Mouse (Mus musculus): ENCODE measurements around the gene Gigyf2. TPM values are rescaled to one million over a fixed set of nuclear protein-coding genes. Genes with fewer than 3 reads are reported as not detected.
"Not testable (repeated sequence)": the region's sequence is repeated elsewhere in the genome, so short reads cannot be mapped to it uniquely, and the experiment has no call there.

Gigyf2 gene
- polyA plus RNA-seq, 1 experiment from 2014 or later: 41.6 TPM

DNA sequence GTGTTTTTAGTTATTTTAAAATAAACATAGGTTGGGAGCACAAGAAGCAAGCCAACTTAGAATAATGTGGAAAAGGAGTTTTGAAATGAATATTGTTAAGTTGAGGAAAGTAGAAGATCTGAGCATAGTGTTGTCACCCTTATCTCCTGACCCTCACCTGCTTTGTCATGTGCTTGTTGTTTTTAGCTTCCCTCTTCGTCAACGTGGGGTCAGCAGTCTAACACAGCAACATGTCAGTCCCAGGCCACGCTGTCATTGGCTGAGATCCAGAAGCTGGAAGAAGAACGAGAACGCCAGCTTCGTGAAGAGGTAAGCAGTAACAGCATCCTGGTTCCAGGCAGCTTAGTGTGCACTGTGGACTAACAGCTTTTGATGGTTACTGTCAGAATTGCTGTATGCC, 109.8 kb downstream of the Gigyf2 start:
- no peak overlapping the region for H3K27ac ChIP-seq (replicated peaks; ENCODE audit: low read depth, low read length)
- ATAC-seq (ENCODE audit: low read depth): no peak
- WGBS: 86% methylated on average over 6 of the region's 6 CpGs

DNA sequence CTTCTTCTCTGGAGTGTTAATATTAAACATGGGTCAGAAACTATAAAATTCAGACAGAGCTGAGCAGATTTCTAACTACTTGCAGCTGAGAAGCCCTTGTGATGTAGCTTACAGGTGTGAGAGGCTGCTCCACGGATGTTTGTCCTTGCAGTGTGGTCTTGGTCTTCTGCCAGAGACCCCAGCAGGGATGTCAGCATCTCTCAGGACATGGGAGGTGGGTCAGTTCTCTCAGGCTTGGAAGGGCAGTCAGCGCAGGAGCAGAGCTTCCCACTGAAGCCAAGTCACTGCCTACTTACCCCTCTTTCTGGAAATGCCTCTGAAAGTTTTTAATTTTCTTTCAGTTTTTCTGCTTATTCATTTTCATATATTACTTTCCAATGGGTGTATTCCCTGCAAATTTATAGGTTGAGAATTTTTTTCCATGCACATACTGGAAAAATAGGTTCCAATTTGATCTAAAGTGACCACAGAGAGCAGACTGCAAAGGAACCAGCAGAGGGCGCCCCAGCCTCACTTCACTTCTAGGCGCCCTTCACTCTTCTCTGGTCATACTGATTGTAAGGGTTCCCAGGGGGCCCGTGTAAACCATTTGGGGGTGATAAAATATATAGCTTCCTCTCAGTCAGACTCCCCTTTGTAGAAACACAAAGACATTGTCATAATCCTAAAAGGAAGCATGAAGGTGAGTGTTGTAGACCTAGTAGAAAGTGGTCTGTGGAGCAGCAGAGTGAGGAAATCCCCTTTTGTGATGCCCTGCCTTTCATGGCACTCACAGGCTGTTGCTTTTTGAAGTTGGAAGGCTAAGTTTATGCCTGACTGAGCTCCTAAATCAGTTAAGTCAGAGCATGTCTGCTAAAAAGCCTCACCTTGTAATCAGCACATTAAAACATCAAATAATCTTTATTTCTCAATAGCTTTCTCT, 120.6 kb downstream of the Gigyf2 start:
- Histone ChIP-seq H3K27ac (replicated peaks; ENCODE audit: low read depth, low read length) (no peak overlapping the region), H3K27me3 (replicated peaks; ENCODE audit: control insufficient read depth, insufficient read depth, low read length) (no peaks in the 10 kb centered on the region), H3K9ac (ENCODE audit: low read depth, low read length) (no peak overlapping the region), H3K4me1 (ENCODE audit: control insufficient read depth, insufficient read depth, low read length) (no peaks in the 10 kb centered on the region), H3K4me3 (ENCODE audit: low read depth, low read length) (no peak overlapping the region), H3K9me3 (ENCODE audit: control insufficient read depth, low read length) (no peaks in the 10 kb centered on the region), H3K36me3 (ENCODE audit: control insufficient read depth, insufficient read depth, low read length) (peaks cover 80% of the 10 kb centered on the region), H3K4me2 (ENCODE audit: low read depth, low read length) (no peak overlapping the region)
- peak; percentile 57; the same call in 1 of the 2 replicates for ATAC-seq (ENCODE audit: low read depth)
- WGBS: 36% methylated on average over 5 of the region's 5 CpGs
- peak; percentile 60 for DNase-seq (ENCODE audit: low spot score)

More for the DNA sequence above, 109.8 kb downstream of the Gigyf2 start:
- Histone ChIP-seq H3K9me3 (ENCODE audit: control insufficient read depth, low read length) (no peaks in the 10 kb centered on the region), H3K4me3 (ENCODE audit: low read depth, low read length) (no peak overlapping the region), H3K36me3 (ENCODE audit: control insufficient read depth, insufficient read depth, low read length) (peaks cover 87% of the 10 kb centered on the region), H3K9ac (ENCODE audit: low read depth, low read length) (no peak overlapping the region), H3K4me2 (ENCODE audit: low read depth, low read length) (no peak overlapping the region), H3K4me1 (ENCODE audit: control insufficient read depth, insufficient read depth, low read length) (no peaks in the 10 kb centered on the region), H3K27me3 (replicated peaks; ENCODE audit: control insufficient read depth, insufficient read depth, low read length) (no peaks in the 10 kb centered on the region)
- DNase-seq (ENCODE audit: low spot score): no peak

DNA sequence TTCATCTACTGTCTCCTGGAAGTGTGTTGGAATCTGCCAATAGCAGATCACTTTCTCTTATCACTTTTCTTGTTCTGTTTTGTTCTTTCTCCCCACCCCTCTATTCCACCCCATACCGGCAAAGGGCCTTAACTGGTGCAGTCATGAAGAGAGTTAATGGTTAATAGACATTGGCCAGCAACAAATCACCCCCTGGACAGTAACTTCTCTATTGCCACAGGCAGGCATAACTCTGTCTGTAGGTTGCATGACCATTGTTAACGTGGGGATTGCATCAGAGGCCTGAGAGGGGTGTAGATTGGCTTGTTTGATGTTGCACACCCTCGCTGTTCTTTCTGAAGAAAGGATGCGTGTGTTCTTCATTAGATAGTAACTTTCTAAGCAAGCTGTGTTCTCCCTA, 122.6 kb downstream of the Gigyf2 start:
- no peak overlapping the region for H3K9ac ChIP-seq (ENCODE audit: low read depth, low read length)
- H3K9me3 ChIP-seq (ENCODE audit: control insufficient read depth, low read length): no peaks in the 10 kb centered on the region
- ATAC-seq (ENCODE audit: low read depth): no peak
- H3K36me3 ChIP-seq (ENCODE audit: control insufficient read depth, insufficient read depth, low read length): peaks cover 62% of the 10 kb centered on the region
- H3K27me3 ChIP-seq (replicated peaks; ENCODE audit: control insufficient read depth, insufficient read depth, low read length): no peaks in the 10 kb centered on the region
- H3K27ac ChIP-seq (replicated peaks; ENCODE audit: low read depth, low read length): no peak overlapping the region
- H3K4me2 ChIP-seq (ENCODE audit: low read depth, low read length): no peak overlapping the region
- WGBS: 84% methylated on average over 4 of the region's 4 CpGs
- DNase-seq (ENCODE audit: low spot score): no peak
- H3K4me1 ChIP-seq (ENCODE audit: control insufficient read depth, insufficient read depth, low read length): no peaks in the 10 kb centered on the region
- no peak overlapping the region for H3K4me3 ChIP-seq (ENCODE audit: low read depth, low read length)

DNA sequence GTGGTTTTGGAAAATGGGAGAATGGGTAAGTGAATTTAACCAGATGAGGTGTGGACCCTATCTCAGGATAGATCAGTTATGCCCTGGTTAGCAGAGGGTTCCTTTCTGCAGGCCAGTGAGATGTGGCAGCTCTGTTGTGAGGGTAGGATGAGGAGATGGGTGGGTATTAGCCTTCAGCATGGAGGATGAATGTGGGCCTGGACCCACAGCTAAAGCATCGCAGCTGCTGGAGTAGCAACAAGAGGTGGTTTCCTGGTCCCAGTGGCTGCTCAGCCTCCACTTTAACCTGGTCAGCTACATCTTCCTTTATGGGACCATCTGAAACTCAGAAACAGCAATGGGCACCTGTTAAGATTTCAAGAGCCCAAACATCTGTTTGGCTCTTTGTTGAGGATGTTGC, 129.6 kb downstream of the Gigyf2 start:
- Histone ChIP-seq H3K4me3 (ENCODE audit: low read depth, low read length) (no peak overlapping the region), H3K27ac (replicated peaks; ENCODE audit: low read depth, low read length) (no peak overlapping the region), H3K4me2 (ENCODE audit: low read depth, low read length) (no peak overlapping the region), H3K9me3 (ENCODE audit: control insufficient read depth, low read length) (no peaks in the 10 kb centered on the region), H3K27me3 (replicated peaks; ENCODE audit: control insufficient read depth, insufficient read depth, low read length) (no peaks in the 10 kb centered on the region), H3K9ac (ENCODE audit: low read depth, low read length) (no peak overlapping the region), H3K36me3 (ENCODE audit: control insufficient read depth, insufficient read depth, low read length) (no peaks in the 10 kb centered on the region), H3K4me1 (ENCODE audit: control insufficient read depth, insufficient read depth, low read length) (no peaks in the 10 kb centered on the region)
- DNase-seq (ENCODE audit: low spot score) (no peak), ATAC-seq (ENCODE audit: low read depth) (no peak)
- 100% methylated on average over 1 of the region's 1 CpGs for WGBS

DNA sequence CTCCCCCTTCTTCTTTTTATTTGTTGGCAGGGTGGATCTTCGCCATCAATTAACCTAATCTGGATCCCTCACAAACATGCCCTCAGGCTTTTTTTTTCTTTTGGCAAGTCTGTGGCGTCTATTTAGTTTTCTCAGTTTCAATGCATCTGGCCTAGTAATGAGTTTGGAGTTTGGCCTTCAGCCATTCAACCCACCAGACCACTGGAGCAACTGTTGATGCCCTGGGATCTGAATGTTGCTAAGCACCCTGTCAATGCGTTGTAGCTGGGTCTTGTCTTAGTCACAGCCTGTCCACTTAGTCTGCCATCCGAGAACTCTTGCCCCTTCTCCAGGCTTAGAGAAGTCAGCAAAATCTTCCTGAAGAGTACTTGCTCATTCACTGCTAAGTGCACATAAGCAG, 131.2 kb downstream of the Gigyf2 start:
- Histone ChIP-seq H3K4me2 (ENCODE audit: low read depth, low read length) (no peak overlapping the region), H3K27me3 (replicated peaks; ENCODE audit: control insufficient read depth, insufficient read depth, low read length) (no peaks in the 10 kb centered on the region), H3K36me3 (ENCODE audit: control insufficient read depth, insufficient read depth, low read length) (no peaks in the 10 kb centered on the region), H3K27ac (replicated peaks; ENCODE audit: low read depth, low read length) (no peak overlapping the region), H3K4me1 (ENCODE audit: control insufficient read depth, insufficient read depth, low read length) (no peaks in the 10 kb centered on the region), H3K9ac (ENCODE audit: low read depth, low read length) (no peak overlapping the region), H3K4me3 (ENCODE audit: low read depth, low read length) (no peak overlapping the region), H3K9me3 (ENCODE audit: control insufficient read depth, low read length) (no peaks in the 10 kb centered on the region)
- DNase-seq (ENCODE audit: low spot score) (no peak), ATAC-seq (ENCODE audit: low read depth) (no peak)
- WGBS: 80% methylated on average over 4 of the region's 4 CpGs

DNA sequence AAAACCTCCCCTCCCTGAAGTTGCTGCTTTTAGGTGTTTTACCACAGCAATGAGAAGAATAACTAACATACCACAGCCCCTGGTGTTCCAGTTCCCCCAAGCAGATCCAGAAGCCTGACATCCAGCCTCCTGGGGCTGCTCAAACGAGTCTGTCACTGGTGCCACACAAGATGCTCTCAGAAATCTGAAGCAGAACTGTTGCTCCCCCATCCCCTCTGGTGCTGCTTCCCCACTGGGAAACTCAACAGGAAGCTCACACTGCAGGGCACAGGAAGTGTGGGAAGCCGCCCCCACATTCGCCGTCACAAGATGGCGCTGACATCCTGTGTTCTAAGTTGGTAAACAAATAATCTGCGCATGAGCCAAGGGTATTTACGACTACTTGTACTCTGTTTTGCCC, 133.1 kb downstream of the Gigyf2 start:
- H3K4me3 ChIP-seq (ENCODE audit: low read depth, low read length); H3K9me3 ChIP-seq (ENCODE audit: control insufficient read depth, low read length); H3K27me3 ChIP-seq (replicated peaks; ENCODE audit: control insufficient read depth, insufficient read depth, low read length); H3K36me3 ChIP-seq (ENCODE audit: control insufficient read depth, insufficient read depth, low read length); H3K4me1 ChIP-seq (ENCODE audit: control insufficient read depth, insufficient read depth, low read length); H3K4me2 ChIP-seq (ENCODE audit: low read depth, low read length); H3K9ac ChIP-seq (ENCODE audit: low read depth, low read length); ATAC-seq (ENCODE audit: low read depth); DNase-seq (ENCODE audit: low spot score); H3K27ac ChIP-seq (replicated peaks; ENCODE audit: low read depth, low read length): not testable (repeated sequence)
- 86% methylated on average over 5 of the region's 7 CpGs for WGBS

DNA sequence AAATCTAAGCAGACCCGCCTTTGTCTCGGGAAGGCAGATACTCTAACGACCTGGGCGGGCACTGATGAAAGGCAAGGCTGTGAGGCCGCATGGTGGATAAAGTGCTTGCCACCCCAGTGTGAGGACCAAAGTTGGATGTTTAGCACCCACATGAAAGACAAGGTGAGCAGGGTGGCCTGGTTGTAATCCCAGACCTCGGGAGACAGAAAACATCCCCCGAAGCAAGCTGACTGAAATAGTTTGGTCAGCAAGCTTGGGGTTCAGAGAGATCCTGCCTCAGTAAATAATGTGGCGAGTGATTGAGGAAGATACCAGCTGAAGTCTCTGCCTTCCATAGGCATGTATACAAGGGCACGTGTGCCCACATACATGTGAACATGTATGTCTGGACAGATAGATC, 140.7 kb downstream of the Gigyf2 start:
- H3K9ac ChIP-seq (ENCODE audit: low read depth, low read length): no peak overlapping the region
- DNase-seq (ENCODE audit: low spot score) (no peak), ATAC-seq (ENCODE audit: low read depth) (no peak)
- no peaks in the 10 kb centered on the region for H3K36me3 ChIP-seq (ENCODE audit: control insufficient read depth, insufficient read depth, low read length)
- H3K27ac ChIP-seq (replicated peaks; ENCODE audit: low read depth, low read length): no peak overlapping the region
- H3K9me3 ChIP-seq (ENCODE audit: control insufficient read depth, low read length): no peaks in the 10 kb centered on the region
- H3K4me1 ChIP-seq (ENCODE audit: control insufficient read depth, insufficient read depth, low read length): no peaks in the 10 kb centered on the region
- 77% methylated on average over 9 of the region's 9 CpGs for WGBS
- H3K4me2 ChIP-seq (ENCODE audit: low read depth, low read length): no peak overlapping the region
- H3K4me3 ChIP-seq (ENCODE audit: low read depth, low read length): no peak overlapping the region
- no peaks in the 10 kb centered on the region for H3K27me3 ChIP-seq (replicated peaks; ENCODE audit: control insufficient read depth, insufficient read depth, low read length)

DNA sequence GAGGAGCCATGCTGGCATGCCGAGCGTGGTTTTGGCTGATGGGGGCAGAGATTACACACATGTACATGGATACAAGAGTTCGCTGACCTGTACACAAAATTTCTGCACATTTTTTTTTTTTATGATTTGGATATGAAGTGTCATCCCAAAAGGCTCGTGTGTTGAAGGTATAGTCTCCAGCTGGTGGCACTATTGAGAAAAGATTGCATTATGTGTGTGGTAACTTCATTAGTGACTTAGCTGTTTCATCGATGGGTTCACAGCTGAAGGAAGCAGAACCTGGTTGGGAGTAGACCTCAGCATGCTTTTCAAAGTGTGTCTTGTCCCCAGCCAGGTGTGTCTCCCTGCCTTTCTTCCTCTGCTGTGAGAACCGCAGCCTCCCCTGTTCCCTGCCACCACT, 141.5 kb downstream of the Gigyf2 start:
- Histone ChIP-seq H3K27me3 (replicated peaks; ENCODE audit: control insufficient read depth, insufficient read depth, low read length) (no peaks in the 10 kb centered on the region), H3K27ac (replicated peaks; ENCODE audit: low read depth, low read length) (no peak overlapping the region), H3K4me3 (ENCODE audit: low read depth, low read length) (no peak overlapping the region), H3K36me3 (ENCODE audit: control insufficient read depth, insufficient read depth, low read length) (no peaks in the 10 kb centered on the region), H3K4me2 (ENCODE audit: low read depth, low read length) (no peak overlapping the region), H3K4me1 (ENCODE audit: control insufficient read depth, insufficient read depth, low read length) (no peaks in the 10 kb centered on the region), H3K9me3 (ENCODE audit: control insufficient read depth, low read length) (no peaks in the 10 kb centered on the region), H3K9ac (ENCODE audit: low read depth, low read length) (no peak overlapping the region)
- peak; percentile 27 for DNase-seq (ENCODE audit: low spot score)
- 68% methylated on average over 6 of the region's 6 CpGs for WGBS
- ATAC-seq (ENCODE audit: low read depth): no peak

DNA sequence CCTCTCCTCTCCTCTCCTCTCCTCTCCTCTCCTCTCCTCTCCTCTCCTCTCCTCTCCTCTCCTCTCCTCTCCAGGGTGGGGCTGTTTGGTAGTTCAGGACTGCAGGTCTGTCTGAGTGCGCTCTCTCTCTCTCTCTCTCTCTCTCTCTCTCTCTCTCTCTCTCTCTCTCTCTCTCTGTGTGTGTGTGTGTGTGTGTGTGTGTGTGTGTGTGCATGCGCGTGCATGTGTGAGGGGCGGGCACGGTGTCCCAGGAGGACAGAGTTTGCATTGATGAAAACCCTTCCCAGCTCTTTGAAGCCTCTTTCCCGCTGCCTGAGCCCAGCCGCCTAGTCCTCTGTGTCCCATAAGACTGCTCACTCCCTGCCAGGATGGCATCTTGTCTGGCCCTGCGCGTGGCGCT, 143.2 kb downstream of the Gigyf2 start, which contains the start of gene Snorc:
Gene Snorc (plus strand): TSS at position 301 of the 400 bp plus-strand sequence.
- not testable (repeated sequence) for H3K9me3 ChIP-seq (ENCODE audit: control insufficient read depth, low read length); H3K4me1 ChIP-seq (ENCODE audit: control insufficient read depth, insufficient read depth, low read length); H3K27ac ChIP-seq (replicated peaks; ENCODE audit: low read depth, low read length); DNase-seq (ENCODE audit: low spot score); H3K9ac ChIP-seq (ENCODE audit: low read depth, low read length); H3K4me3 ChIP-seq (ENCODE audit: low read depth, low read length); H3K36me3 ChIP-seq (ENCODE audit: control insufficient read depth, insufficient read depth, low read length); ATAC-seq (ENCODE audit: low read depth); H3K4me2 ChIP-seq (ENCODE audit: low read depth, low read length)
- H3K27me3 ChIP-seq (replicated peaks; ENCODE audit: control insufficient read depth, insufficient read depth, low read length): peaks cover 14% of the 10 kb centered on the region
- 45% methylated on average over 8 of the region's 10 CpGs for WGBS
